Mouse (Mus musculus) CH12.LX (cell line): ENCODE measurements around the gene Gm21992. TPM values are rescaled to one million over a fixed set of nuclear protein-coding genes. Genes with fewer than 3 reads are reported as not detected.

Experiments
- DNase-seq: peaks from one replicate; pipeline ENCODE4 v3.0.0-alpha.2; 2013; ENCODE audit errors: extremely low read depth
- H3K27ac ChIP-seq: 2 replicates; pipeline ENCODE4 v1.5.1; 2012; ENCODE audit warnings: low read depth, mild to moderate bottlenecking, control low read depth, moderate library complexity; ENCODE audit not compliant: insufficient read depth
- H3K27me3 ChIP-seq: replicated peaks from 2 replicates; pipeline ENCODE3; 2012; ENCODE audit warnings: inconsistent platforms
- H3K36me3 ChIP-seq, 2 experiments: replicated peaks in 1 of 2; 2 replicates each; pipeline versions ENCODE3 to v1.6.1; 2012; ENCODE audit warnings: inconsistent platforms in 1 of 2, low read length in 1 of 2, mild to moderate bottlenecking in 1 of 2, mixed read lengths in 1 of 2, moderate library complexity in 1 of 2; ENCODE audit not compliant: control insufficient read depth in 1 of 2, insufficient read depth in 1 of 2
- H3K4me1 ChIP-seq, 2 experiments: 2 replicates each; pipeline ENCODE4 v1.6.1; 2012; ENCODE audit warnings: inconsistent platforms in 1 of 2, moderate library complexity in 1 of 2; ENCODE audit not compliant: insufficient read depth in 2 of 2, control insufficient read depth in 1 of 2
- H3K4me2 ChIP-seq: 2 replicates; pipeline ENCODE4 v1.6.1; 2012; ENCODE audit warnings: low read depth, mild to moderate bottlenecking, control low read depth; ENCODE audit not compliant: poor library complexity, insufficient read depth, severe bottlenecking
- H3K4me3 ChIP-seq, 3 experiments: fragments of 150-350 bp in 1 of 3; sonication (generic) in 1 of 3; replicated peaks in 1 of 3; 2 replicates each; pipeline versions ENCODE3 to v1.5.1; 2011 to 2012; ENCODE audit warnings: low read depth in 2 of 3, low read length in 2 of 3, mild to moderate bottlenecking in 2 of 3, moderate library complexity in 2 of 3, control low read depth in 1 of 3, improper control_type of control experiment in 1 of 3, inconsistent platforms in 1 of 3, mixed read lengths in 1 of 3; ENCODE audit not compliant: poor library complexity in 1 of 3
- H3K79me2 ChIP-seq: replicated peaks from 2 replicates; pipeline ENCODE4 v1.6.1; 2012; ENCODE audit warnings: mild to moderate bottlenecking, moderate library complexity; ENCODE audit not compliant: control insufficient read depth, poor library complexity, insufficient read depth, severe bottlenecking; ENCODE audit errors: extremely low read depth
- H3K9ac ChIP-seq: 2 replicates; pipeline ENCODE4 v1.6.1; 2012; ENCODE audit warnings: low read depth, mild to moderate bottlenecking, control low read depth, moderate library complexity; ENCODE audit not compliant: insufficient read depth
- H3K9me3 ChIP-seq: replicated peaks from 2 replicates; pipeline ENCODE3; 2012; ENCODE audit warnings: low read length, inconsistent platforms, mixed read lengths
- BHLHE40 ChIP-seq: IDR thresholded peaks from 2 replicates; pipeline ENCODE4 v1.6.1; 2011; ENCODE audit warnings: mild to moderate bottlenecking, low read depth, low read length, improper control_type of control experiment
- CHD1 ChIP-seq: IDR thresholded peaks from 2 replicates; pipeline ENCODE4 v1.6.1; 2012; ENCODE audit warnings: low read depth, low read length, improper control_type of control experiment, inconsistent platforms
- E2F4 ChIP-seq: IDR thresholded peaks from 2 replicates; pipeline ENCODE4 v1.6.1; 2011; ENCODE audit warnings: low read depth, low read length, improper control_type of control experiment; ENCODE audit not compliant: insufficient replicate concordance
- ELF1 ChIP-seq: IDR thresholded peaks from 2 replicates; pipeline ENCODE4 v1.6.1; 2014; ENCODE audit warnings: low read depth, mild to moderate bottlenecking, inconsistent platforms, low read length, improper control_type of control experiment
- EP300 ChIP-seq: IDR thresholded peaks from 2 replicates; pipeline ENCODE4 v1.6.1; 2011; ENCODE audit warnings: low read length, improper control_type of control experiment
- HCFC1 ChIP-seq: IDR thresholded peaks from 2 replicates; pipeline ENCODE4 v1.6.1; 2012; ENCODE audit warnings: low read depth, mild to moderate bottlenecking, inconsistent platforms, low read length, improper control_type of control experiment
- IRF4 ChIP-seq: IDR thresholded peaks from 2 replicates; pipeline ENCODE4 v1.6.1; 2014; ENCODE audit warnings: low read depth, mild to moderate bottlenecking, inconsistent platforms, low read length, improper control_type of control experiment
- JUN ChIP-seq: IDR thresholded peaks from 2 replicates; pipeline ENCODE4 v1.6.1; 2011; ENCODE audit warnings: low read depth, mild to moderate bottlenecking, low read length, improper control_type of control experiment, moderate library complexity; ENCODE audit not compliant: insufficient read depth
- JUND ChIP-seq: conservative IDR thresholded peaks from 2 replicates; pipeline ENCODE4 v1.6.1; 2011; ENCODE audit warnings: low read depth, low read length, improper control_type of control experiment
- KAT2A ChIP-seq: IDR thresholded peaks from 2 replicates; pipeline ENCODE4 v1.6.1; 2012; ENCODE audit warnings: low read length, improper control_type of control experiment, inconsistent platforms; ENCODE audit not compliant: insufficient replicate concordance
- MAX ChIP-seq: IDR thresholded peaks from 2 replicates; pipeline ENCODE4 v1.6.1; 2011; ENCODE audit warnings: low read length, improper control_type of control experiment
- MXI1 ChIP-seq: IDR thresholded peaks from 2 replicates; pipeline ENCODE4 v1.6.1; 2011; ENCODE audit warnings: mild to moderate bottlenecking, low read depth, low read length, improper control_type of control experiment
- NELFE ChIP-seq: IDR thresholded peaks from 2 replicates; pipeline ENCODE4 v1.6.1; 2011; ENCODE audit warnings: low read depth, low read length, improper control_type of control experiment
- NRF1 ChIP-seq: IDR thresholded peaks from 2 replicates; pipeline ENCODE4 v1.6.1; 2014; ENCODE audit warnings: low read depth, mild to moderate bottlenecking, inconsistent platforms, low read length, improper control_type of control experiment, moderate library complexity
- POLR2A ChIP-seq: IDR thresholded peaks from 2 replicates; pipeline ENCODE4 v1.6.1; 2011; ENCODE audit warnings: low read depth, mild to moderate bottlenecking, improper control_type of control experiment, low read length
- POLR2AphosphoS2 ChIP-seq: IDR thresholded peaks from 2 replicates; pipeline ENCODE4 v1.6.1; 2011; ENCODE audit warnings: low read depth, low read length, improper control_type of control experiment
- SIN3A ChIP-seq: IDR thresholded peaks from 2 replicates; pipeline ENCODE4 v1.6.1; 2012; ENCODE audit warnings: low read length, improper control_type of control experiment, inconsistent platforms
- TBP ChIP-seq: conservative IDR thresholded peaks from 2 replicates; pipeline ENCODE4 v1.6.1; 2011; ENCODE audit warnings: low read depth, low read length, improper control_type of control experiment
- TCF12 ChIP-seq: IDR thresholded peaks from 2 replicates; pipeline ENCODE4 v1.6.1; 2014; ENCODE audit warnings: low read depth, mild to moderate bottlenecking, inconsistent platforms, low read length, improper control_type of control experiment
- ZC3H11A ChIP-seq: IDR thresholded peaks from 2 replicates; pipeline ENCODE4 v1.6.1; 2012; ENCODE audit warnings: low read depth, mild to moderate bottlenecking, inconsistent platforms, low read length, improper control_type of control experiment
- ZMIZ1 ChIP-seq: IDR thresholded peaks from 2 replicates; pipeline ENCODE4 v1.6.1; 2012; ENCODE audit warnings: low read depth, mild to moderate bottlenecking, inconsistent platforms, low read length, improper control_type of control experiment
- dilution Hi-C: fragments of 300-500 bp; cut with MboI; formaldehyde crosslinking; loops from 2 replicates; pipeline ENCODE4 v1.14.3; 2020; ENCODE audit warnings: low sequenced_read_pairs; ENCODE audit not compliant: extremely low pct_unique_long_range_greater_than_20kb, extremely low pct_ligation_motif_present
- in situ Hi-C: fragments of 300-500 bp; cut with MboI; formaldehyde crosslinking; loops from 3 replicates; pipeline ENCODE4 v1.14.3; 2019; ENCODE audit warnings: low sequenced_read_pairs, low pct_ligation_motif_present, low pct_unique_long_range_greater_than_20kb, mixed read lengths
- polyA plus RNA-seq: library from polyadenylated mRNA; unstranded; fragments of >175 nt; gene quantifications from 2 replicates; pipeline ENCODE4 v1.2.1, GENCODE M21; 2012; ENCODE audit warnings: low read depth; ENCODE audit not compliant: insufficient read length
- total RNA-seq, 2 experiments: library from RNA; depleted of rRNA; stranded (reverse); fragments of 300-350 nt in 1 of 2; fragments of >200 nt in 1 of 2; gene quantifications; 2 replicates each; pipeline ENCODE4 v1.2.3; 2012 to 2014

The Gm21992 gene
- total and polyA plus RNA-seq, 3 experiments = 3.9 to 44.3 (median 17.0) TPM

GRCm38 (mm10) chr19:4839149-4839548 is 27.7 kb upstream of the Gm21992 start, which contains the start of the genes Ccs and Ccdc87:
TSS of gene Ccs (minus strand) at chr19:4839332.
TSS of gene Ccdc87 (plus strand) at chr19:4839366.
- Histone ChIP-seq H3K36me3 (peaks cover 5 to 22% of the 10 kb centered on the region in 2 experiments), H3K4me1 (peaks cover 6 to 19% of the 10 kb centered on the region in 2 experiments; a peak in 3 of 4 replicates), H3K4me2 (peak within 1 kb of the TSS; percentile 88), H3K4me3 (peak within 1 kb of the TSS; percentile 76 to 81 (median 76)), H3K79me2 (no peaks in the 10 kb centered on the region), H3K27me3 (peaks cover 40% of the 10 kb centered on the region), H3K9ac (peak within 1 kb of the TSS; percentile 83), H3K9me3 (no peaks in the 10 kb centered on the region), H3K27ac (no peak within 1 kb of the TSS)
- dilution Hi-C loops (no loop called here), in situ Hi-C loops (no loop called here)
- TF ChIP-seq SIN3A = peak; percentile 100
- peak; percentile 98 for TF ChIP-seq MXI1
- peak; percentile 38; the same call in 1 of the 2 replicates for TF ChIP-seq ZMIZ1
- TF ChIP-seq POLR2AphosphoS2 = peak; percentile 53; the same call in 1 of the 2 replicates
- TF ChIP-seq CHD1 = no peak
- TF ChIP-seq MAX = peak; percentile 70
- no peak for TF ChIP-seq ZC3H11A
- peak; percentile 64 for TF ChIP-seq TCF12
- no peak; the same call in 1 of the 2 replicates for TF ChIP-seq EP300
- TF ChIP-seq POLR2A = peak; percentile 80
- TF ChIP-seq JUN = no peak
- TF ChIP-seq BHLHE40 = peak; percentile 64; the same call in 1 of the 2 replicates
- TF ChIP-seq ELF1 = peak; percentile 83
- TF ChIP-seq JUND = no peak
- peak; percentile 80 for TF ChIP-seq NELFE
- TF ChIP-seq TBP = 0 out of 2 replicates have a peak, but pooled peaks have one; percentile 46
- peak; percentile 43; the same call in 1 of the 2 replicates for TF ChIP-seq E2F4
- TF ChIP-seq IRF4 = peak; percentile 41; the same call in 1 of the 2 replicates
- 0 out of 2 replicates have a peak, but pooled peaks have one; percentile 42 for TF ChIP-seq KAT2A
- peak; percentile 99 for TF ChIP-seq NRF1
- peak; percentile 67 for TF ChIP-seq HCFC1
- DNase-seq = peak; percentile 97
